Mouse (Mus musculus): ENCODE data around the gene Cd37.

DNA sequence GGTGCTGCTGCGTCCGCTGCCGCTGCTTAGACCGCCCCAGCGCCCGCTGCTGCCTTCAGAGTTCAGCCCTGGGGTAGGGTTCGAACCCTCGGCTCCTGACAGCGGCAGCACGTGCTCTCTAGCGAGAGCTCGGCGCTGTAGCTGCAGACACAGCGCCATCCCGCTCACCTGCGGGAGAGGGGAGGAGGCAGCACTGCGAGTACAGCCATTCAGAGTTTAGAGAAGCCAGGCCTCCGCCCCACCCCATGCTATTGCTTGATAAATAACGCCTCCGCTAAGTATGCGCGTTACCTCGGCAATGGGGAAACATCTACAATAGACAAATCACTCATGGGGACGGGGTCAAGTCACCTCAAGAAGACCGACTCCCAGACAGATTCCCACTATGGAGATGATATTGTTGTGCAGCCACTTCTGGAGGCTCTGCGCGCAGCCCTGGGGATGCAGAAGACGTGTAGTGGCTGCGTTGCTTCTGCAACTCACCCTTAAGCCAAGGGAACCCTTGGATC lies 4.5 kb downstream of the Cd37 start:
- no peak for TF ChIP-seq CTCF (IDR thresholded peaks at IDR 0.05; ENCODE audit: low read depth, low read length)
- TF ChIP-seq TAL1 (conservative IDR thresholded peaks at IDR 0.05; ENCODE audit: low read depth, low read length): no peak
- TF ChIP-seq GATA1 (IDR thresholded peaks at IDR 0.05; ENCODE audit: borderline replicate concordance, low read length): no peak
